Mouse (Mus musculus) embryonic facial prominence, embryonic 15.5 days (tissue): ENCODE data around the gene Nt5dc3. TPM values are rescaled to one million over a fixed set of nuclear protein-coding genes. Genes with fewer than 3 reads are reported as not detected.

ENCODE experiments used
- ATAC-seq: fragments of 200-750 bp; cut with Nextera tagmentation; 2 replicates; pipeline ENCODE4 v1.8.0; 2017; ENCODE audit warnings: low read depth, moderate TSS enrichment; ENCODE audit not compliant: insufficient number of reproducible peaks, low FRiP score, low TSS enrichment
- H3K27ac ChIP-seq: fragments of 300-500 bp; sonication (generic); replicated peaks from 2 replicates; pipeline ENCODE4 v1.5.1; 2015; ENCODE audit warnings: mild to moderate bottlenecking, inconsistent platforms
- H3K27me3 ChIP-seq: fragments of 300-500 bp; sonication (generic); 2 replicates; pipeline ENCODE4 v1.6.1; 2015; ENCODE audit warnings: inconsistent platforms
- H3K36me3 ChIP-seq: fragments of 300-500 bp; sonication (generic); 2 replicates; pipeline ENCODE4 v1.6.1; 2015; ENCODE audit warnings: mild to moderate bottlenecking, inconsistent platforms
- H3K4me1 ChIP-seq: fragments of 300-500 bp; sonication (generic); 2 replicates; pipeline ENCODE4 v1.6.1; 2015; ENCODE audit warnings: inconsistent platforms
- H3K4me2 ChIP-seq: fragments of 300-500 bp; sonication (generic); replicated peaks from 2 replicates; pipeline ENCODE4 v1.6.1; 2015; ENCODE audit warnings: mild to moderate bottlenecking, inconsistent platforms
- H3K4me3 ChIP-seq: fragments of 300-500 bp; sonication (generic); replicated peaks from 2 replicates; pipeline ENCODE4 v1.5.1; 2015; ENCODE audit warnings: mild to moderate bottlenecking, inconsistent platforms
- H3K9ac ChIP-seq: fragments of 300-500 bp; sonication (generic); 2 replicates; pipeline ENCODE4 v1.6.1; 2015; ENCODE audit warnings: inconsistent platforms
- H3K9me3 ChIP-seq: fragments of 300-500 bp; sonication (generic); replicated peaks from 2 replicates; pipeline ENCODE4 v1.6.1; 2016; ENCODE audit warnings: inconsistent platforms
- WGBS: fragments of 180-500 bp; shearing (Covaris S2); methylation state at CpG from one replicate; pipeline ENCODE4 v1.1.7; 2015; 5-methylcytosine and 5-hydroxymethylcytosine counted together
- polyA plus RNA-seq: library from polyadenylated mRNA; unstranded; fragments of >200 nt; fragmentation: Nextera tagmentation; extraction: Ambion mirVana; gene quantifications from 2 replicates; pipeline ENCODE4 v1.2.1, GENCODE M21; 2015

Gene Nt5dc3
- polyA plus RNA-seq, 1 experiment from 2014 or later = 1.5 TPM

GRCm38 (mm10) chr10:86779816-86780500 lies 1.2 kb downstream of the Nt5dc3 start:
- no peak overlapping the region for H3K27ac ChIP-seq
- peak overlapping the region; percentile 69 for H3K4me3 ChIP-seq
- no peak overlapping the region for H3K9ac ChIP-seq
- peaks cover 31% of the 10 kb centered on the region for H3K4me1 ChIP-seq
- H3K36me3 ChIP-seq = no peaks in the 10 kb centered on the region
- peak overlapping the region; percentile 91 for H3K4me2 ChIP-seq
- no peaks in the 10 kb centered on the region for H3K27me3 ChIP-seq
- H3K9me3 ChIP-seq = no peaks in the 10 kb centered on the region
- no peak for ATAC-seq
- WGBS = 22% methylated on average over 12 of the region's 12 CpGs

GRCm38 (mm10) chr10:86781641-86782040 lies 2.8 kb downstream of the Nt5dc3 start:
- ATAC-seq = no peak
- no peaks in the 10 kb centered on the region for H3K36me3 ChIP-seq
- no peaks in the 10 kb centered on the region for H3K27me3 ChIP-seq
- no peak overlapping the region for H3K27ac ChIP-seq
- no peak overlapping the region for H3K4me2 ChIP-seq
- no peak overlapping the region for H3K4me3 ChIP-seq
- 47% methylated on average over 5 of the region's 5 CpGs for WGBS
- H3K9ac ChIP-seq = no peak overlapping the region
- no peaks in the 10 kb centered on the region for H3K9me3 ChIP-seq
- peaks cover 31% of the 10 kb centered on the region for H3K4me1 ChIP-seq

DNA sequence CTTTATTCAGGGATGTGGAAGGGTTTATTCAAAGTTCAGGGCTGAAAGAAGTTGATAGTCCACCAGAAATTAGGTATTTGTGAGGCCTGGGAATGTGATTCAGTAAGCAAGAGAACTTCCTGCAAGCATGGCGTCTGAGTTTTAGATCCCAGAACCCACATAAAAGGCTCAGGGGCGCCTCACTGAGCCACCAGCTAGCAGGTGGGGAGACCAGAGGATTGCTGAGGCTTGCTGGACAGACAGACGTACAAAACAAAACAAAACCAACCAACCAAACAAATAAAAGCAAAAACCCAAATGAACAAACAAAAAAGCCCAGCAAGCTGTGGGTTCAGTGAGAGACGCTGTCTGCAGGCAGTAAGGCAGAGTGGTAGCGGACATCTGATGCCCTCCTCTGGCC lies 3.9 kb downstream of the Nt5dc3 start:
- no peak for ATAC-seq
- H3K4me2 ChIP-seq = no peak overlapping the region
- H3K36me3 ChIP-seq = no peaks in the 10 kb centered on the region
- peaks cover 30% of the 10 kb centered on the region for H3K4me1 ChIP-seq
- WGBS = 58% methylated on average over 5 of the region's 5 CpGs
- no peaks in the 10 kb centered on the region for H3K9me3 ChIP-seq
- no peaks in the 10 kb centered on the region for H3K27me3 ChIP-seq
- H3K4me3 ChIP-seq = no peak overlapping the region
- no peak overlapping the region for H3K27ac ChIP-seq
- no peak overlapping the region for H3K9ac ChIP-seq

DNA sequence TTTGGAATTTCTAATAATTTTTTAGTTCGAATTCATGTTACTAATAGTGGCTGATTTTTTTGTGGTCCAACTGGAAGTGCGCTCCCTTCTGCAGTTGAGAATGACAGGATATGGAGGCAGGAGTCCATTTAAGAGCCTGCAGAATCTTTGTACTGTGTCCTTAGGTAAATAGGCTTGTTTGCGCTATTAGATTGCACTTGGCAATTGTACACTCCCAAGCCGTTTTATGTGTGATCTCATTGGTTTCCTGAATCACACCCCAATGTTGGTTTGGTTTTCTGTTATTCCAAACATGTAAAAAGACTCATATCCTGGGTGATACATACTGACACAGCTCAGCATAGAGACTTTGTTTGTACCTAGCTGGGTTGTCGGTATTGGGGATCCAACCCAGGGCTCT lies 4.8 kb downstream of the Nt5dc3 start:
- Histone ChIP-seq H3K9me3 (no peaks in the 10 kb centered on the region), H3K27me3 (no peaks in the 10 kb centered on the region), H3K4me1 (peaks cover 30% of the 10 kb centered on the region), H3K36me3 (no peaks in the 10 kb centered on the region), H3K4me3 (no peak overlapping the region), H3K4me2 (no peak overlapping the region), H3K9ac (no peak overlapping the region), H3K27ac (no peak overlapping the region)
- no peak for ATAC-seq
- WGBS = 80% methylated on average over 5 of the region's 5 CpGs

DNA sequence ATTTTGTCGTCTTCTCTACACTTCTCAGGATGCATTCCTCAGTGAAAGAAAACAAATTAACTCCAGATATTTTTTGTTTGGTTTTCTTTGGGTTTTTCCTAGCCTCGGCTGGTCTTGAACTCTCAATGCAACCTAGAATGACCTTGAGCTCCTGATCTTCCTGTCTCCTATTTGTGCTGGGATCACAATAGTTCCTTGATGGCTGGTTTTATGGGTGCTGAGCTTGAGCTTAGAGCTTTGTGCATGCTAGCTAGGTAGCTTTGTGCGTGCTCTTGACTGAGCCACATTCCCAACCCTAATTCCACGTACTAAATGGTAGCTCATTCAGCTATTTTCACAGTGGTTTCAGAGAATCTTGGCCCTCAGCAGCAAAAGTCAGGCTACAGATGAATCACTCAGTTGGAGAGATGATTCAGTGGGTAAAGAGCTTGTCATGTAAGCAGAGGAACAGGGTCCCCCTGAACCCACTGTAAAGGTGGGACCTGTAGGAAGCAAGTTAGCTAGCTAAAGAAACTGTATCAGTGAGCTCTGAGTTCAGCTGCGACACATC lies 5.4 kb downstream of the Nt5dc3 start:
- WGBS = 66% methylated on average over 5 of the region's 5 CpGs
- H3K4me1 ChIP-seq = peaks cover 28% of the 10 kb centered on the region
- no peaks in the 10 kb centered on the region for H3K9me3 ChIP-seq
- no peak overlapping the region for H3K27ac ChIP-seq
- no peaks in the 10 kb centered on the region for H3K27me3 ChIP-seq
- no peak overlapping the region for H3K4me3 ChIP-seq
- H3K9ac ChIP-seq = no peak overlapping the region
- H3K4me2 ChIP-seq = no peak overlapping the region
- H3K36me3 ChIP-seq = no peaks in the 10 kb centered on the region
- ATAC-seq = no peak

GRCm38 (mm10) chr10:86785396-86785795 lies 6.6 kb downstream of the Nt5dc3 start:
- ATAC-seq = no peak
- Histone ChIP-seq H3K36me3 (no peaks in the 10 kb centered on the region), H3K27ac (no peak overlapping the region), H3K9ac (no peak overlapping the region), H3K9me3 (no peaks in the 10 kb centered on the region), H3K4me1 (peaks cover 18% of the 10 kb centered on the region; the same call in 1 of the 2 replicates), H3K4me3 (no peak overlapping the region), H3K4me2 (no peak overlapping the region), H3K27me3 (no peaks in the 10 kb centered on the region)
- WGBS = 69% methylated on average over 2 of the region's 2 CpGs

- Histone ChIP-seq H3K27ac (no peak overlapping the region), H3K4me1 (peaks cover 18% of the 10 kb centered on the region; the same call in 1 of the 2 replicates), H3K9me3 (no peaks in the 10 kb centered on the region), H3K9ac (no peak overlapping the region), H3K4me3 (no peak overlapping the region), H3K36me3 (no peaks in the 10 kb centered on the region), H3K4me2 (no peak overlapping the region), H3K27me3 (no peaks in the 10 kb centered on the region)
- ATAC-seq = no peak
- 92% methylated on average over 5 of the region's 5 CpGs for WGBS
Measured at GRCm38 (mm10) chr10:86786083-86786482, 7.3 kb downstream of the Nt5dc3 start.

GRCm38 (mm10) chr10:86788193-86788592 lies 9.4 kb downstream of the Nt5dc3 start:
- Histone ChIP-seq H3K9me3 (no peaks in the 10 kb centered on the region), H3K9ac (no peak overlapping the region), H3K36me3 (no peaks in the 10 kb centered on the region), H3K4me1 (0 out of 2 replicates have a peak, but pooled peaks cover 7% of the 10 kb centered on the region), H3K27ac (no peak overlapping the region), H3K4me3 (no peak overlapping the region), H3K4me2 (no peak overlapping the region), H3K27me3 (no peaks in the 10 kb centered on the region)
- no peak for ATAC-seq
- WGBS = 29% methylated on average over 5 of the region's 5 CpGs

- WGBS = 76% methylated on average over 7 of the region's 7 CpGs
- Histone ChIP-seq H3K36me3 (no peaks in the 10 kb centered on the region), H3K27me3 (no peaks in the 10 kb centered on the region), H3K9ac (no peak overlapping the region), H3K4me1 (peaks cover 7% of the 10 kb centered on the region; the same call in 1 of the 2 replicates), H3K27ac (no peak overlapping the region), H3K4me2 (no peak overlapping the region), H3K4me3 (no peak overlapping the region), H3K9me3 (no peaks in the 10 kb centered on the region)
- ATAC-seq = no peak
Measured at GRCm38 (mm10) chr10:86789146-86789672, 10.4 kb downstream of the Nt5dc3 start.

- Histone ChIP-seq H3K4me2 (no peak overlapping the region), H3K27me3 (no peaks in the 10 kb centered on the region), H3K9me3 (no peaks in the 10 kb centered on the region), H3K9ac (no peak overlapping the region), H3K27ac (no peak overlapping the region), H3K4me1 (peaks cover 7% of the 10 kb centered on the region; the same call in 1 of the 2 replicates), H3K4me3 (no peak overlapping the region), H3K36me3 (no peaks in the 10 kb centered on the region)
- no peak for ATAC-seq
- WGBS = 60% methylated on average over 7 of the region's 7 CpGs
Measured at GRCm38 (mm10) chr10:86791507-86792184, 12.8 kb downstream of the Nt5dc3 start.

DNA sequence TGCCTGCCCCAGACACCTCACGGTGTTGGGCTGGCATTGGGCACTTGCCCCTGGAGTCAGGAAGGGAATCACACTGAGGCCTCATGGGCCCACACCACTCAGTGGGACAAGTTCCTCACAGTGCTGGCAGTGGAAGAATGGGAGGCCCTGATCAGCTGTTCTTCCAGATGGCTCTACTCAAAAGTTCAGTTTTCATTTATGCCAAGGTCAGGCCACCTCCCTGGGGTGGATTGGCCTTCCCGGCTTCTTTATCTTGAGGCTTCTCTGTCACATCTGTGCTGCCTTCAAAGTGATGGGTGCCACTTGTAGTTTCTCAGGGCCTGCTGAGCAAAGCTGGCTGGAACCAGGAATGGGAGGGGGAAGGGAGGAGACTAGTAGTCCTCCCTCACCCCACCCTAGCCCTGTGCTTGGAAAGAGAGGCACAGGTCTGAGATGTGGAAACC lies 14.7 kb downstream of the Nt5dc3 start:
- Histone ChIP-seq H3K27me3 (no peaks in the 10 kb centered on the region), H3K9ac (no peak overlapping the region), H3K9me3 (no peaks in the 10 kb centered on the region), H3K4me1 (no peaks in the 10 kb centered on the region; the same call in 1 of the 2 replicates), H3K27ac (no peak overlapping the region), H3K4me3 (no peak overlapping the region), H3K36me3 (no peaks in the 10 kb centered on the region), H3K4me2 (no peak overlapping the region)
- 74% methylated on average over 2 of the region's 2 CpGs for WGBS
- no peak for ATAC-seq
